ENCODE assay signal across 19 mouse cellular contexts in the genomic region with DNA sequence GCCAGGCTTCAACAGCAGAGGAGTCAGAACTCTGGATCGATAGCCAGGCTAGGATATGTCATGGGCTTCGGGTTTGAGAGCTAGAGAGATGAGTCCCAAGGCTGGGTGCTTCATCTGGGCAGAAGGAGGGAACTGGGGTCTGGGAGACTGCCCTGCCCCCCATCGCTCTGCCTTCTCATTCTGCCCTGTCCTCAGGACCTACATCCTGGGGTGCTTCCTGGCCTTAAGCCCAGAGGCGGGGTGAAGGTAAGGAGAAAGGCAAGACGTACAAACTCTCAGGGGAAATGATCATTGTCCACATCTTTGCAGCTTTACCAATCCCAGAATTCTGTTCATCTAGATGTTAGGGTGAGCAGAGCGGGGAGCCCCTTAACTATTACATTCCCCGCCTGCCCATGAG. TPM values are rescaled to one million over a fixed set of nuclear protein-coding genes. Genes with fewer than 3 reads are reported as not detected.
DNase-seq lines count a peak whose midpoint lies in the region; ATAC-seq and TF ChIP-seq lines count a peak whose summit lies in the region.
"Had no signal": no experiment of that assay in that cellular context is flagged by ENCODE, and none has a peak within 500 bp of the region (broad histone marks: within the 10 kb centered on the region; RNA-seq: fewer than 3 reads in every experiment).

No protein-coding gene starts in this region.

- no peak for TF ChIP-seq CTCF in stomach, postnatal 0 days (IDR thresholded peaks at IDR 0.05; ENCODE audit: low read depth)

- H3K4me1 ChIP-seq in heart, embryonic 14.5 days (ENCODE audit: control insufficient read depth in 2 of 2, insufficient read depth in 2 of 2, low read length in 2 of 2), result peaks cover 29 to 61% of the 10 kb centered on the region in 2 experiments
- peaks cover 34% of the 10 kb centered on the region for H3K4me1 ChIP-seq in kidney, embryonic 14.5 days (ENCODE audit: control insufficient read depth, insufficient read depth, low read length)
- H3K4me1 ChIP-seq in stomach, embryonic 14.5 days (ENCODE audit: control insufficient read depth, insufficient read depth, low read length), result peaks cover 40% of the 10 kb centered on the region
- no peaks in the 10 kb centered on the region; the same call in 1 of the 2 replicates for H3K4me1 ChIP-seq in stomach, postnatal 0 days (replicated peaks; ENCODE audit: control insufficient read depth, insufficient read depth)
- H3K4me1 ChIP-seq: midbrain, embryonic 13.5 days had no signal

- peaks cover 68% of the 10 kb centered on the region for H3K36me3 ChIP-seq in heart, embryonic 14.5 days (ENCODE audit: control insufficient read depth, insufficient read depth, low read length)
- peaks cover 46% of the 10 kb centered on the region for H3K36me3 ChIP-seq in kidney, embryonic 14.5 days (ENCODE audit: control insufficient read depth, insufficient read depth, low read length)
- peaks cover 33% of the 10 kb centered on the region for H3K36me3 ChIP-seq in stomach, embryonic 14.5 days (ENCODE audit: control insufficient read depth, insufficient read depth, low read length)
- H3K36me3 ChIP-seq in stomach, postnatal 0 days (ENCODE audit: control insufficient read depth, insufficient read depth, low read length), result peaks cover 25% of the 10 kb centered on the region
- H3K36me3 ChIP-seq: hindbrain, embryonic 15.5 days had no signal

- H3K9ac ChIP-seq in heart, embryonic 14.5 days (ENCODE audit: low read length), result peak overlapping the region; percentile 34; the same call in 1 of the 2 replicates
- H3K9ac ChIP-seq in kidney, embryonic 14.5 days (ENCODE audit: low read depth, low read length), result no peak overlapping the region
- no peak overlapping the region for H3K9ac ChIP-seq in stomach, embryonic 14.5 days (replicated peaks; ENCODE audit: low read depth, low read length)
- H3K9ac ChIP-seq in stomach, postnatal 0 days (ENCODE audit: low read length), result no peak overlapping the region
- H3K9ac ChIP-seq: hindbrain, embryonic 15.5 days; liver, embryonic 15.5 days; midbrain, embryonic 13.5 days had no signal

- WGBS in heart, embryonic 14.5 days, result 80% methylated on average over 7 of the region's 7 CpGs
- 79% methylated on average over 7 of the region's 7 CpGs for WGBS in kidney, embryonic 14.5 days
- 70% methylated on average over 7 of the region's 7 CpGs for WGBS in stomach, embryonic 14.5 days
- 75% methylated on average over 7 of the region's 7 CpGs for WGBS in stomach, postnatal 0 days

- no peak for ATAC-seq in heart, embryonic 14.5 days (ENCODE audit: insufficient number of reproducible peaks, insufficient read depth, low FRiP score, low read depth)
- ATAC-seq in kidney, embryonic 14.5 days (ENCODE audit: low FRiP score, low TSS enrichment), result no peak
- ATAC-seq in stomach, embryonic 14.5 days (ENCODE audit: insufficient number of reproducible peaks, insufficient read depth, low FRiP score, low read depth), result no peak
- ATAC-seq in stomach, postnatal 0 days (ENCODE audit: low FRiP score, low TSS enrichment), result no peak
- ATAC-seq: intestine, postnatal 0 days; midbrain, embryonic 13.5 days; Patski had no signal

- TF ChIP-seq EP300 in stomach, postnatal 0 days (optimal IDR thresholded peaks at IDR 0.05), result no peak

- DNase-seq in heart, postnatal 36 days, result no peak
- DNase-seq in kidney, postnatal 25 days, result peak; percentile 36 to 61
- DNase-seq in stomach, postnatal 0 days (ENCODE audit: low spot score), result no peak
- no peak for DNase-seq in T-cell, adult 2 months (ENCODE audit: low spot score)
- DNase-seq: adrenal gland, postnatal 36 days; cerebellum, adult 9-10 months; gastrocnemius, postnatal 10 days; retina, postnatal 1 day; right cerebral cortex, postnatal 4 days; thymus, adult 2 months had no signal

- H3K27ac ChIP-seq in heart, embryonic 14.5 days (replicated peaks in 1 of 2; ENCODE audit: control insufficient read depth in 1 of 2, insufficient read depth in 1 of 2, low read depth in 2 of 2, low read length in 2 of 2), result peak overlapping the region; percentile 8 to 61; a peak in 1 of 4 replicates
- H3K27ac ChIP-seq in kidney, embryonic 14.5 days (ENCODE audit: low read depth, low read length), result no peak overlapping the region
- peak overlapping the region; percentile 44; the same call in 1 of the 2 replicates for H3K27ac ChIP-seq in stomach, embryonic 14.5 days (ENCODE audit: low read length)
- no peak overlapping the region for H3K27ac ChIP-seq in stomach, postnatal 0 days (replicated peaks)
- H3K27ac ChIP-seq: hindbrain, embryonic 15.5 days; left cerebral cortex, adult 2 months; liver, embryonic 15.5 days; midbrain, embryonic 13.5 days had no signal

- H3K4me2 ChIP-seq in heart, embryonic 14.5 days (ENCODE audit: low read length), result 0 out of 2 replicates have a peak overlapping the region, but pooled peaks have one; percentile 6
- H3K4me2 ChIP-seq in kidney, embryonic 14.5 days (replicated peaks; ENCODE audit: low read depth, low read length), result no peak overlapping the region
- no peak overlapping the region for H3K4me2 ChIP-seq in stomach, embryonic 14.5 days (replicated peaks; ENCODE audit: low read depth, low read length)
- no peak overlapping the region for H3K4me2 ChIP-seq in stomach, postnatal 0 days (replicated peaks; ENCODE audit: low read depth)
- H3K4me2 ChIP-seq: hindbrain, embryonic 15.5 days; liver, embryonic 15.5 days; midbrain, embryonic 13.5 days had no signal

- no peaks in the 10 kb centered on the region for H3K27me3 ChIP-seq in heart, embryonic 14.5 days (ENCODE audit: control insufficient read depth, insufficient read depth, low read length)
- no peaks in the 10 kb centered on the region for H3K27me3 ChIP-seq in kidney, embryonic 14.5 days (ENCODE audit: control insufficient read depth, insufficient read depth, low read length)
- H3K27me3 ChIP-seq in stomach, embryonic 14.5 days (ENCODE audit: control insufficient read depth, insufficient read depth, low read length), result no peaks in the 10 kb centered on the region
- no peaks in the 10 kb centered on the region for H3K27me3 ChIP-seq in stomach, postnatal 0 days (ENCODE audit: control insufficient read depth, insufficient read depth, low read length)
- H3K27me3 ChIP-seq: hindbrain, embryonic 15.5 days; liver, embryonic 15.5 days; midbrain, embryonic 13.5 days; Patski had no signal

- H3K4me3 ChIP-seq in heart, embryonic 14.5 days (ENCODE audit: control insufficient read depth in 1 of 2, insufficient read depth in 1 of 2, low read depth in 1 of 2, low read length in 2 of 2), result no peak overlapping the region
- no peak overlapping the region for H3K4me3 ChIP-seq in kidney, embryonic 14.5 days (ENCODE audit: low read length)
- no peak overlapping the region for H3K4me3 ChIP-seq in stomach, embryonic 14.5 days (ENCODE audit: low read depth, low read length)
- H3K4me3 ChIP-seq in stomach, postnatal 0 days (ENCODE audit: low read depth, low read length), result no peak overlapping the region
- H3K4me3 ChIP-seq: hindbrain, embryonic 15.5 days; left cerebral cortex, adult 2 months; liver, embryonic 15.5 days; midbrain, embryonic 13.5 days had no signal

- intact Hi-C loops in heart, postnatal 36 days (cut with DNase I), result loop anchor here (2.0 kb wide), 1 partner anchor 21 kb away; no protein-coding TSS in a partner anchor

- no peaks in the 10 kb centered on the region for H3K9me3 ChIP-seq in heart, embryonic 14.5 days (ENCODE audit: control insufficient read depth, low read length)
- H3K9me3 ChIP-seq in kidney, embryonic 14.5 days (ENCODE audit: control insufficient read depth, low read length), result no peaks in the 10 kb centered on the region
- no peaks in the 10 kb centered on the region for H3K9me3 ChIP-seq in stomach, embryonic 14.5 days (ENCODE audit: control insufficient read depth, low read depth, low read length)
- no peaks in the 10 kb centered on the region for H3K9me3 ChIP-seq in stomach, postnatal 0 days (ENCODE audit: control insufficient read depth, low read length)
- H3K9me3 ChIP-seq: hindbrain, embryonic 15.5 days; liver, embryonic 15.5 days; midbrain, embryonic 13.5 days had no signal

RNA-seq across cellular contexts. Expression of a gene that starts 10.9 kb away (rescaled TPM):
- polyA plus RNA-seq in heart, embryonic 14.5 days (2014; fragmentation: Nextera tagmentation; extraction: Ambion mirVana), result 1,748 and 1,849 TPM in 2 replicates
- total RNA-seq in heart, postnatal 36 days (2021), result 100 to 1,000 TPM; 645 to 801 TPM
- 817 and 919 TPM in 2 replicates for polyA plus RNA-seq in kidney, embryonic 14.5 days (2014; fragmentation: Nextera tagmentation; extraction: Ambion mirVana)
- 1,638 and 1,722 TPM in 2 replicates for polyA plus RNA-seq in stomach, embryonic 14.5 days (2014; fragmentation: Nextera tagmentation; extraction: Ambion mirVana)
- 1,616 and 1,849 TPM in 2 replicates for polyA plus RNA-seq in stomach, postnatal 0 days (2015; fragmentation: Nextera tagmentation; extraction: Ambion mirVana)

RNA-seq across cellular contexts. Expression of a gene that starts 49.0 kb away (rescaled TPM):
- polyA plus RNA-seq in heart, embryonic 14.5 days (2014; fragmentation: Nextera tagmentation; extraction: Ambion mirVana), result 311 and 354 TPM in 2 replicates
- 100 to 1,000 TPM; 117 to 124 TPM for total RNA-seq in heart, postnatal 36 days (2021)
- 389 and 470 TPM in 2 replicates for polyA plus RNA-seq in kidney, embryonic 14.5 days (2014; fragmentation: Nextera tagmentation; extraction: Ambion mirVana)
- polyA plus RNA-seq in stomach, embryonic 14.5 days (2014; fragmentation: Nextera tagmentation; extraction: Ambion mirVana), result 463 and 507 TPM in 2 replicates
- 508 and 530 TPM in 2 replicates for polyA plus RNA-seq in stomach, postnatal 0 days (2015; fragmentation: Nextera tagmentation; extraction: Ambion mirVana)

RNA-seq across cellular contexts. Expression of a gene that starts 57.5 kb away (rescaled TPM):
- 103 and 104 TPM in 2 replicates for polyA plus RNA-seq in heart, embryonic 14.5 days (2014; fragmentation: Nextera tagmentation; extraction: Ambion mirVana)
- total RNA-seq in heart, postnatal 36 days (2021), result 10 to 100 TPM; 38.8 to 39.0 TPM
- 151 and 230 TPM in 2 replicates for polyA plus RNA-seq in kidney, embryonic 14.5 days (2014; fragmentation: Nextera tagmentation; extraction: Ambion mirVana)
- polyA plus RNA-seq in stomach, embryonic 14.5 days (2014; fragmentation: Nextera tagmentation; extraction: Ambion mirVana), result 162 and 177 TPM in 2 replicates
- polyA plus RNA-seq in stomach, postnatal 0 days (2015; fragmentation: Nextera tagmentation; extraction: Ambion mirVana), result 59.5 and 59.8 TPM in 2 replicates

Comparison
In these comparisons a context has a peak if more than half of its experiments do, and no peak if none do; other contexts are left out.
1. H3K27ac ChIP-seq: peak in heart, embryonic 14.5 days (2 of 2) and stomach, embryonic 14.5 days (single experiment); none in kidney, embryonic 14.5 days (single experiment) and stomach, postnatal 0 days (single experiment).
2. DNase-seq: peak in kidney, postnatal 25 days (2 of 2); none in heart, postnatal 36 days (0 of 2), stomach, postnatal 0 days (single experiment) and T-cell, adult 2 months (single experiment).